Mouse (Mus musculus): ENCODE measurements around the gene Adpgk. TPM values are rescaled to one million over a fixed set of nuclear protein-coding genes. Genes with fewer than 3 reads are reported as not detected.
A peak's percentile ranks its signal among the peaks of the same experiment; 100 is the strongest.

The Adpgk gene
- total RNA-seq (2021), result 10 to 100 TPM; 13.0 to 13.6 TPM

- peak; percentile 99 for DNase-seq
Observed at GRCm38 (mm10) chr9:59290957-59291687, at the start of gene Adpgk. Adpgk (plus strand) TSS chr9:59291558.

- DNase-seq, result no peak
Observed at GRCm38 (mm10) chr9:59245181-59245580, 46.2 kb upstream of the Adpgk start.

- no peak for DNase-seq
Observed at GRCm38 (mm10) chr9:59246456-59247029, 44.8 kb upstream of the Adpgk start.

- no peak for DNase-seq
Observed at GRCm38 (mm10) chr9:59249359-59249758, 42.0 kb upstream of the Adpgk start.

GRCm38 (mm10) chr9:59250272-59250671 is 41.1 kb upstream of the Adpgk start:
- DNase-seq, result no peak

GRCm38 (mm10) chr9:59254716-59255421 is 36.5 kb upstream of the Adpgk start:
- peak; percentile 10 for DNase-seq

- DNase-seq, result peak; percentile 14
Observed at GRCm38 (mm10) chr9:59259806-59260454, 31.4 kb upstream of the Adpgk start.

- no peak for DNase-seq
Observed at GRCm38 (mm10) chr9:59266332-59266731, 25.0 kb upstream of the Adpgk start.

GRCm38 (mm10) chr9:59269728-59270127 is 21.6 kb upstream of the Adpgk start:
- DNase-seq, result peak; percentile 82

GRCm38 (mm10) chr9:59271081-59271480 is 20.3 kb upstream of the Adpgk start:
- no peak for DNase-seq

- DNase-seq, result peak; percentile 48
Observed at GRCm38 (mm10) chr9:59271711-59272110, 19.6 kb upstream of the Adpgk start.

GRCm38 (mm10) chr9:59273199-59273598 is 18.2 kb upstream of the Adpgk start:
- DNase-seq, result no peak

- DNase-seq, result no peak
Observed at GRCm38 (mm10) chr9:59274846-59275455, 16.4 kb upstream of the Adpgk start.

- DNase-seq, result no peak
Observed at GRCm38 (mm10) chr9:59278199-59278598, 13.2 kb upstream of the Adpgk start.

- DNase-seq, result no peak
Observed at GRCm38 (mm10) chr9:59278694-59279093, 12.7 kb upstream of the Adpgk start.

- no peak for DNase-seq
Observed at GRCm38 (mm10) chr9:59280888-59281287, 10.5 kb upstream of the Adpgk start.

- DNase-seq, result peak; percentile 86
Observed at GRCm38 (mm10) chr9:59281871-59282682, 9.3 kb upstream of the Adpgk start.

- DNase-seq, result no peak
Observed at GRCm38 (mm10) chr9:59282683-59282986, 8.7 kb upstream of the Adpgk start.

GRCm38 (mm10) chr9:59285614-59286013 is 5.7 kb upstream of the Adpgk start:
- DNase-seq, result no peak

- no peak for DNase-seq
Observed at GRCm38 (mm10) chr9:59288058-59288457, 3.3 kb upstream of the Adpgk start.

GRCm38 (mm10) chr9:59288685-59289410 is 2.5 kb upstream of the Adpgk start:
- DNase-seq, result no peak

All from heart, postnatal 4 days (tissue).